Mouse (Mus musculus) B cell, adult 2 months (primary cell): ENCODE results near the gene Lrrc38.

Source experiments
- DNase-seq, 2 experiments: peaks; one replicate each; pipeline ENCODE4 v3.0.0; 2022

Gene Lrrc38

DNA sequence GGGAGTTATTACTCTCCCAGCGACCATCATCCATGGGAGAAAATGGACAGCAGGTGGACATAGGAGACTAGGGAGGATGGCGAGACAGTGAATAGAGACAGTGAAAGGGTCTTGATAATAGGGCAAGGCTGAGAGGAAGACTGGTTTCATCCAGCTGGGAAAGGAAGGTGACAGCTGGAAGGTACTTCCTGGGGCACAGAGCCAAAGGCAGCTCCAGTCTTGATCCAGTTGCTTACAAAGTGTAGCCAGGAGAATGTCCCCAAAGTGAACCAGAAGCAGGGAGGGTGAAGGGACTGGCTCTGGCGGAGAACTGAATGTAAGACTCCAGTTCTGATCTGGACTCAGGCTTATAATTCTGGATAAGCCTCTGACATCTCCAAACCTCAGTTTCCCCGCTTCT lies 2.7 kb downstream of the Lrrc38 start:
- no peak for DNase-seq

- DNase-seq, result no peak
Observed at GRCm38 (mm10) chr4:143361520-143361919, 12.0 kb downstream of the Lrrc38 start.

GRCm38 (mm10) chr4:143366415-143367041 lies 17.0 kb downstream of the Lrrc38 start:
- DNase-seq, result no peak

DNA sequence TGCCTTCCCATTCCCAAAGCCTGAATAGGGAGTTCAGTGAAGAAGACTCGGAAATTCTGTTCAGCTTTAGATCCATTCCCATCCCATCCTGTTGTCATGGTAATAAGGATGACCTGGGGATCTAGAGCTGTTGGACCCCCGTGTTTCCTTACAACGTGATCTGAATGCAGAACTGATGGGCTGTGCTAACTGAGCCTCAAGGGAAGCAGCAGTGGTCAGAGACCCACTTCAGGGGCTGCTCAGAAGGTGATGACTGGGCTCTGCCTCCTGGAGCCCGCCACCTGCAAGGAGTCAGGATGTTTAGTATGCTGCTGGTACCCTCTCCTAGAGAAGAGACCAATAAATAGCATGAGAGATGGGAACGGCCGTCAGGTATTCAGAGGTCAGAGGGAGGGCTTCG lies 29.9 kb downstream of the Lrrc38 start:
- no peak for DNase-seq

DNA sequence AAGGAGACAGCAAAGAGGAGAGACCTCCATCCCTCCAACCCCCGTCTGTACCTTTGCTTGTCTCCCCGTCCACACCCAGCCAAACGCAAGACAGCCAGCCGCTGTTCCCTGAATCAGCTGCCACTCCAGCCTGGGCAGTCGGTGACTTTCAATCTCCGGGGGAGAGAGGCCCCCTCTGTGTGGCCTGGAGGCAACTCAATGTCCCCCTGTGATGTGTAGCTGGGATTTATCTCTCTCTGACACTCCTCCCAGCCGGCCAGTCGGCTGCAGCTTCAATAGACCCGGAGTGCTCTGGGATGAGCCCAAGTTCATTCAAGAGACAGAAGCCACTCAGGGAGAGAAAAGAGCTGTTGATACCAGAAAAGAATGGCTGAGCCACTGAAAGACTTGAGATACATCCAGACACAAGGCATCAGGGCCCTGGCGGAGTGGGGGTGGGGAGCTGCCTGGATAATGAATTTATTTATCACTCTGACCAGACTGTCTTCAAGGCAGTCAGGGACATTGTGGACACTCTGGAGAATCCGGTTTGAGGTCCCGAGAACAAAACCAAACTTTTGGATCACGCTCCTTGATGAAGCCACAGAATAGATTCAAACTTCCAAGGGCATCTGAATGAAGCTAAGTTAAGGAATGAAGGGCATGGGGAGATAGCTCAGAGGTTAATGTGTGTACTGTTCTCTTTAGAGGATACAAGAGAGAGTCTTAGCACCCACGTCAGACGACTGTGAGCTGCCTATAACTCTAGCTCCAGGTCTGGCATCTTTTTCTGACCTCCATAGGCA lies 30.6 kb downstream of the Lrrc38 start:
- DNase-seq, result no peak

DNA sequence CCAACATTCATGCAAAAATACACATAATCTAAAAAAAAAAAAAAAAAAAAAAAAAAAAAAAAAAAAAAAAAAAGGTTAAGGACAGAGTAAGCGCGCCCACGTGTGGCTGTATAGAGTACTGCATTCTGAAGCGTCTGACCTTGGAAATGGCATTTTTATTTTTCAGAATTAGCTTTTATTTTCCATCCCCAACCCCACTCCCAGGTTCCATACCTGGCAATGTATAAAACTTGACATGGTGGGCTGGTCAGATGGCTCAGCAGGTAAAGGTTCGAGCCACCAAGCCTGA lies 31.1 kb downstream of the Lrrc38 start:
- peak; percentile 30 to 32 for DNase-seq

GRCm38 (mm10) chr4:143382163-143382562 lies 32.6 kb downstream of the Lrrc38 start:
- DNase-seq, result no peak

- DNase-seq, result no peak
Observed at GRCm38 (mm10) chr4:143383646-143384045, 34.1 kb downstream of the Lrrc38 start.

- DNase-seq, result peak in 1 of 2 experiments; percentile 12
Observed at GRCm38 (mm10) chr4:143388955-143389702, 39.6 kb downstream of the Lrrc38 start.

GRCm38 (mm10) chr4:143394181-143394580 lies 44.6 kb downstream of the Lrrc38 start, which contains the start of gene Pramel1:
Gene Pramel1, plus strand, starts transcription at chr4:143394428.
- no peak for DNase-seq

DNA sequence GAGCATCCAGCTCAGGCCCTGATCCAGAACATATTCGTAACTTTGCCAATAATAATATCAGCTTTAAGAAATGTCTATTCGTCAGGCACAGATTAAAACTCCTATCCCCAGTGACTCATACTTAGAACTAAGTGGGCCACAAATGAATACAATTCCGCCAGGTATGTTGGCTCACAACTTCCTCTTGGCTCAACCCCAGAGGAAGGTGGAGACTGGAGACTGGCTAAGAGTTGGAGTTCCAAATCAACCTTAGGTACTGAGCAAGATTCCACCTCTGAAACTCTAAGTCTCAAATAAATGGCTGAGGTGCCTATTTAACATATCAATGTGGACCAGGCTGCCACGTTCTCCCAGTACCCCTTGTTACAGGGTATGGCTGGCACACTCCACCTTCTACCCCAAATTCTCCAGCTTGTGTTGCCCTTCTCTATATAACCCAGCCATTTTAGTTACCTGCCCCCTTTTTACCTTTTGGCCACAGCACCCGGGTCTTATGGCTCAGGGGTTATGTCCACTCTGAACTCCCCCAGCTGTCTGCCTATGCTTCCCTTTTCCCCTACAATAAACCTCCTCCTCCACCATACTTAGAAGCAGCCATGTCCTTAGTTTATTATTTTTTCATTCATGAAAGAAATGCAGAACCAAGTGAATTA lies 62.1 kb downstream of the Lrrc38 start:
- DNase-seq, result peak; percentile 16 to 20

DNA sequence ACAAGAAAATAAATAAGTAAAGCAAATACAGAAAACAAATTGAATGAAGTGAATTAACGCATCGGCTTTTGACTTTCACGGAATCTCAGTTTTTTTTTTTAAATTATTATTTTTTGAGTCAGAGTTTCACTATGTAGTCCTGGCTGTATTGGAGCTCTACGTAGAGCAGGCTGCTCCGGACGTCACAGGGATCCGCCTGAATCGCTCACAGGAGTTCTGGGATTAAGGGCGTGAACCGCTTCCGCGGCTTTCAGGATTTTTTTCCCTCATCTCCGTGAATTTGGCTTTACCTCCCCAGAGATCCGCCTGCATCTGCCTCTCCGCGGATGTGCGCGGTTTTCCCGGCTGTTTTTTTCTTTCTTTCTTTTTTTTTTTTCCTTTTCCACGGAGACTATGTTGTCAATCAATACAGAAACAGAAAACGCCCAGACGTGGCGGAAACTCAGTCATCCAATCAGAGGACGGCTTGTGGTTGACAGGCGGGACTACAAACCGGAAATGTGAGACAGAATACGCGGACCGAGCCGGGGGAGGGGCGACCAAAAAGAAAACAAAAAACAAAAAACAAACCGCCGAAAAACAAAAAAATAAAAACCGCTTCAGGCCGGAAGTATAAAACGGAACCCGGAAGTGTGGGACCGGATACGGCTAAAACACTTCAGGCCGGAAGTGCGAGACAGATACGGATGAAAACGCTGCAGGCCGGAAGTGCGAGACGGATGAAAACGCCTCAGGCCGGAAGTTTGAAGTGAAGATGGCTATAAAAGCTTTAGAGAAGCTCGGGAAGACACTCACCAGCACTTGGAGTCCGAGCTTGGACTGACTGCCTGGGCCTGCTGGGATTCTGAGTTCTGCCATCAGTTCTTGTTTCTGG lies 62.9 kb downstream of the Lrrc38 start, which contains the start of gene Pramef8:
Gene Pramef8, plus strand, starts transcription at position 208 of the 874 bp plus-strand sequence.
- peak; percentile 91 to 94 for DNase-seq

GRCm38 (mm10) chr4:143413621-143414020 lies 64.1 kb downstream of the Lrrc38 start:
- no peak for DNase-seq

DNA sequence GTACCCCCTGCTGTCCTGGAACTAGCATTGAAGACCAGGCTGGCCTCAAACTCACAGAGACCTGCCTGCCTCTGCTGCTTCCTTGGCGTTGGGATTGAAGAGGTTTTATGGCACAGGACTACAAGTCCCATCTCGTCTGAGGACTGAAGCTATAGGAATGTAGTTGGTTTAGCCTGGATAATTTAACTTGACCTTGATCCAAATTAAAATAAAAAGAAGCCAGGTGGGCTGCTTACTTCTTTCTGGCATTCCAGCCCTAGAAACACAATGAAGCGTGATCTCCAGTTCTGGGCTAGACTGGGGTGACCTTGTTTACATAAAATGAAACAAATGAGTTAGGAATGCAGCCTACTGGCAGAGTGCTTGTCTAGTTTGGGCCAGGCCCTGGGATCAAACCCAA lies 64.6 kb downstream of the Lrrc38 start:
- no peak for DNase-seq
